Comparison of ENCODE assay signal across 11 mouse cellular contexts in the genomic region with DNA sequence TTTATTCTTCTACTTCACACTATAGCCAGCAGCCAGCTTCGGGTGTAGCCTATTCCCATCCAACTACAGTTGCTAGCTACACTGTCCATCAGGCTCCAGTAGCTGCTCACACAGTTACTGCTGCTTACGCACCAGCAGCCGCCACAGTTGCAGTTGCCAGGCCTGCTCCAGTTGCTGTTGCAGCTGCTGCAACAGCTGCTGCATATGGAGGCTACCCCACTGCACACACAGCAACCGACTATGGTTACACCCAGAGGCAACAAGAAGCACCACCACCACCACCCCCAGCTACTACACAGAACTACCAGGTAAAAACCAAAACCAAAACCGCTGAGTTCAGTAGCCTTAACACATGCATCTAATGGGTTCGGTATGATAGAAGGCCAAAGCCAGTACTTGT. TPM values are rescaled to one million over a fixed set of nuclear protein-coding genes. Genes with fewer than 3 reads are reported as not detected.
DNase-seq lines count a peak whose midpoint lies in the region; ATAC-seq and TF ChIP-seq lines count a peak whose summit lies in the region.
"Had no signal": no experiment of that assay in that cellular context is flagged by ENCODE, and none has a peak within 500 bp of the region (broad histone marks: within the 10 kb centered on the region; RNA-seq: fewer than 3 reads in every experiment).

No protein-coding gene starts in this region.

- H3ac ChIP-seq in myocyte (ENCODE audit: control insufficient read depth, insufficient read length), result no peak overlapping the region

- intact Hi-C loops in gastrocnemius, adult 2 months (cut with DNase I), result no loop called here
- intact Hi-C loops in left cerebral cortex, postnatal 4 days (cut with DNase I), result no loop called here

- H3K36me3 ChIP-seq in embryonic facial prominence, embryonic 12.5 days, result peaks cover 25% of the 10 kb centered on the region
- H3K36me3 ChIP-seq in embryonic facial prominence, embryonic 10.5 days (replicated peaks), result peaks cover 55% of the 10 kb centered on the region
- H3K36me3 ChIP-seq in midbrain, embryonic 12.5 days, result peaks cover 24% of the 10 kb centered on the region
- peaks cover 21% of the 10 kb centered on the region for H3K36me3 ChIP-seq in midbrain, embryonic 14.5 days (ENCODE audit: control insufficient read depth, insufficient read depth, low read length)
- peaks cover 41% of the 10 kb centered on the region for H3K36me3 ChIP-seq in myocyte (ENCODE audit: control insufficient read depth, insufficient read depth)
- 0 out of 2 replicates have a peak, but pooled peaks cover 7% of the 10 kb centered on the region for H3K36me3 ChIP-seq in intestine, embryonic 16.5 days (ENCODE audit: control insufficient read depth, insufficient read depth, low read length)

- ATAC-seq in embryonic facial prominence, embryonic 12.5 days (ENCODE audit: insufficient number of reproducible peaks, insufficient read depth, low FRiP score, low TSS enrichment), result 0 out of 2 replicates have a peak, but pooled peaks have one; percentile 28
- ATAC-seq in midbrain, embryonic 12.5 days (ENCODE audit: low FRiP score, low read depth), result peak; percentile 47; the same call in 1 of the 2 replicates
- no peak for ATAC-seq in midbrain, embryonic 14.5 days (ENCODE audit: low FRiP score, low TSS enrichment)
- ATAC-seq in intestine, embryonic 16.5 days, result no peak

- no peak for TF ChIP-seq CTCF in gastrocnemius, adult 2 months (IDR thresholded peaks at IDR 0.05)

- H3K4me1 ChIP-seq in embryonic facial prominence, embryonic 12.5 days, result no peaks in the 10 kb centered on the region
- H3K4me1 ChIP-seq in embryonic facial prominence, embryonic 10.5 days, result no peaks in the 10 kb centered on the region
- H3K4me1 ChIP-seq in midbrain, embryonic 12.5 days, result no peaks in the 10 kb centered on the region
- H3K4me1 ChIP-seq in midbrain, embryonic 14.5 days (ENCODE audit: control insufficient read depth, insufficient read depth, low read length), result no peaks in the 10 kb centered on the region
- H3K4me1 ChIP-seq in intestine, embryonic 16.5 days (ENCODE audit: control insufficient read depth, insufficient read depth, low read length), result peaks cover 4% of the 10 kb centered on the region; the same call in 1 of the 2 replicates

- no peak for DNase-seq in embryonic facial prominence, embryonic 10.5 days (ENCODE audit: low spot score)
- no peak for DNase-seq in midbrain, embryonic 14.5 days
- peak; percentile 65 for DNase-seq in gastrocnemius, adult 2 months
- DNase-seq in left cerebral cortex, postnatal 4 days, result no peak
- DNase-seq: heart, adult 11 months; kidney, adult 18-20 months had no signal

- H3K79me2 ChIP-seq in myocyte (ENCODE audit: control insufficient read depth, insufficient read depth), result peaks cover 96% of the 10 kb centered on the region

- H3K4me3 ChIP-seq in embryonic facial prominence, embryonic 12.5 days, result no peak overlapping the region
- H3K4me3 ChIP-seq in embryonic facial prominence, embryonic 10.5 days, result no peak overlapping the region
- H3K4me3 ChIP-seq in midbrain, embryonic 12.5 days, result no peak overlapping the region
- H3K4me3 ChIP-seq in midbrain, embryonic 14.5 days (replicated peaks; ENCODE audit: low read depth, low read length), result no peak overlapping the region
- H3K4me3 ChIP-seq in gastrocnemius, adult 2 months, result 0 out of 2 replicates have a peak overlapping the region, but pooled peaks have one; percentile 4
- no peak overlapping the region for H3K4me3 ChIP-seq in myocyte
- H3K4me3 ChIP-seq in intestine, embryonic 16.5 days (ENCODE audit: low read length), result no peak overlapping the region
- H3K4me3 ChIP-seq: liver, embryonic 15.5 days had no signal

- H3K4me2 ChIP-seq in embryonic facial prominence, embryonic 12.5 days (replicated peaks), result no peak overlapping the region
- no peak overlapping the region for H3K4me2 ChIP-seq in midbrain, embryonic 12.5 days (replicated peaks)
- no peak overlapping the region for H3K4me2 ChIP-seq in midbrain, embryonic 14.5 days (ENCODE audit: low read length)
- H3K4me2 ChIP-seq in myocyte (ENCODE audit: low read depth), result no peak overlapping the region
- H3K4me2 ChIP-seq in intestine, embryonic 16.5 days (ENCODE audit: low read depth, low read length), result no peak overlapping the region
- H3K4me2 ChIP-seq: liver, embryonic 15.5 days had no signal

- H3K27ac ChIP-seq in embryonic facial prominence, embryonic 12.5 days, result no peak overlapping the region
- no peak overlapping the region for H3K27ac ChIP-seq in embryonic facial prominence, embryonic 10.5 days (replicated peaks)
- H3K27ac ChIP-seq in midbrain, embryonic 12.5 days (replicated peaks), result no peak overlapping the region
- no peak overlapping the region for H3K27ac ChIP-seq in midbrain, embryonic 14.5 days (replicated peaks; ENCODE audit: low read depth, low read length)
- H3K27ac ChIP-seq in gastrocnemius, adult 2 months, result peak overlapping the region; percentile 87
- H3K27ac ChIP-seq in intestine, embryonic 16.5 days (ENCODE audit: low read length), result no peak overlapping the region
- H3K27ac ChIP-seq: liver, embryonic 15.5 days had no signal

- H3K9me3 ChIP-seq in embryonic facial prominence, embryonic 12.5 days, result no peaks in the 10 kb centered on the region
- no peaks in the 10 kb centered on the region for H3K9me3 ChIP-seq in embryonic facial prominence, embryonic 10.5 days
- H3K9me3 ChIP-seq in midbrain, embryonic 12.5 days, result no peaks in the 10 kb centered on the region
- H3K9me3 ChIP-seq in midbrain, embryonic 14.5 days (ENCODE audit: control insufficient read depth, low read length), result no peaks in the 10 kb centered on the region
- no peaks in the 10 kb centered on the region for H3K9me3 ChIP-seq in intestine, embryonic 16.5 days (ENCODE audit: control insufficient read depth, low read length)
- H3K9me3 ChIP-seq: liver, embryonic 15.5 days had no signal

- TF ChIP-seq POLR2A in myocyte (IDR thresholded peaks at IDR 0.05; ENCODE audit: insufficient read length, low read depth), result peak; percentile 18

- no peaks in the 10 kb centered on the region for H3K27me3 ChIP-seq in embryonic facial prominence, embryonic 12.5 days
- H3K27me3 ChIP-seq in embryonic facial prominence, embryonic 10.5 days (replicated peaks; ENCODE audit: low read depth, poor library complexity, severe bottlenecking), result no peaks in the 10 kb centered on the region
- no peaks in the 10 kb centered on the region for H3K27me3 ChIP-seq in midbrain, embryonic 12.5 days
- no peaks in the 10 kb centered on the region for H3K27me3 ChIP-seq in midbrain, embryonic 14.5 days (ENCODE audit: control insufficient read depth, insufficient read depth, low read length)
- no peaks in the 10 kb centered on the region for H3K27me3 ChIP-seq in myocyte (ENCODE audit: control insufficient read depth, insufficient read depth, insufficient read length)
- no peaks in the 10 kb centered on the region for H3K27me3 ChIP-seq in intestine, embryonic 16.5 days (replicated peaks; ENCODE audit: control insufficient read depth, insufficient read depth, low read length)
- H3K27me3 ChIP-seq: liver, embryonic 15.5 days had no signal

- H3K9ac ChIP-seq in embryonic facial prominence, embryonic 12.5 days, result no peak overlapping the region
- H3K9ac ChIP-seq in midbrain, embryonic 12.5 days (replicated peaks), result no peak overlapping the region
- H3K9ac ChIP-seq in midbrain, embryonic 14.5 days (replicated peaks; ENCODE audit: low read length), result no peak overlapping the region
- H3K9ac ChIP-seq in intestine, embryonic 16.5 days (ENCODE audit: low read depth, low read length), result no peak overlapping the region
- H3K9ac ChIP-seq: liver, embryonic 15.5 days had no signal

- WGBS in embryonic facial prominence, embryonic 12.5 days, result 84% methylated on average over 6 of the region's 6 CpGs
- 87% methylated on average over 6 of the region's 6 CpGs for WGBS in embryonic facial prominence, embryonic 10.5 days
- 90% methylated on average over 6 of the region's 6 CpGs for WGBS in midbrain, embryonic 12.5 days
- 86% methylated on average over 6 of the region's 6 CpGs for WGBS in midbrain, embryonic 14.5 days
- WGBS in intestine, embryonic 16.5 days, result 87% methylated on average over 6 of the region's 6 CpGs

TF ChIP-seq in myocyte, 11 proteins besides CTCF, POLR2A, EP300 and RAD21:
- TF ChIP-seq MAX (IDR thresholded peaks at IDR 0.05; ENCODE audit: low read depth) (no peak), TCF12 (IDR thresholded peaks at IDR 0.05; ENCODE audit: insufficient read depth, poor library complexity, severe bottlenecking) (peak; percentile 99), POLR2AphosphoS2 (IDR thresholded peaks at IDR 0.05; ENCODE audit: insufficient read length, low read depth) (peak; percentile 32), SRF (IDR thresholded peaks at IDR 0.05; ENCODE audit: control insufficient read depth, insufficient read length, low read depth) (peak; percentile 52), MYOG (IDR thresholded peaks at IDR 0.05; ENCODE audit: control insufficient read depth in 1 of 3, insufficient read depth in 1 of 3, insufficient read length in 2 of 3, low read depth in 2 of 3) (peak; percentile 77 to 100 (median 100)), TCF3 (IDR thresholded peaks at IDR 0.05; ENCODE audit: insufficient read length, low read depth) (peak; percentile 100), MYOD1 (IDR thresholded peaks at IDR 0.05; ENCODE audit: control insufficient read depth in 1 of 3, insufficient read length in 2 of 3, low read depth in 2 of 3) (peak; percentile 68 to 100 (median 100)), REST (IDR thresholded peaks at IDR 0.05; ENCODE audit: insufficient read depth, insufficient read length) (no peak)

RNA-seq across cellular contexts. Expression of a gene that starts 18.7 kb away (rescaled TPM):
- 115 and 118 TPM in 2 replicates for polyA plus RNA-seq in embryonic facial prominence, embryonic 12.5 days (2016; fragmentation: Nextera tagmentation; extraction: Ambion mirVana)
- polyA plus RNA-seq in embryonic facial prominence, embryonic 10.5 days (2016; fragmentation: Nextera tagmentation; extraction: Ambion mirVana), result 137 and 144 TPM in 2 replicates
- polyA plus RNA-seq in midbrain, embryonic 12.5 days (2016; fragmentation: Nextera tagmentation; extraction: Ambion mirVana), result 128 and 132 TPM in 2 replicates
- polyA plus RNA-seq in midbrain, embryonic 14.5 days (2014; fragmentation: Nextera tagmentation; extraction: Ambion mirVana), result 183 and 222 TPM in 2 replicates
- total RNA-seq in gastrocnemius, adult 2 months (2021), result 10 to 100 TPM; 68.3 to 69.8 TPM
- 35.9 TPM for polyA plus RNA-seq in myocyte (2012; fragmentation: generic; extraction: Trizol)
- polyA plus RNA-seq in intestine, embryonic 16.5 days (2015; fragmentation: Nextera tagmentation; extraction: Ambion mirVana), result 79.7 and 86.9 TPM in 2 replicates
- total RNA-seq in left cerebral cortex, postnatal 4 days (2021), result 100 to 1,000 TPM; 227 to 235 TPM

Comparison
In these comparisons a context has a peak if more than half of its experiments do, and no peak if none do; other contexts are left out.
1. ATAC-seq: peak in embryonic facial prominence, embryonic 12.5 days (single experiment) and midbrain, embryonic 12.5 days (single experiment); none in midbrain, embryonic 14.5 days (single experiment) and intestine, embryonic 16.5 days (single experiment).